Mouse (Mus musculus) kidney, embryonic 16.5 days (tissue): ENCODE results near the gene Cfap73. TPM values are rescaled to one million over a fixed set of nuclear protein-coding genes. Genes with fewer than 3 reads are reported as not detected.
A peak's percentile ranks its signal among the peaks of the same experiment; 100 is the strongest.

Experiments
- ATAC-seq: fragments of 200-750 bp; cut with Nextera tagmentation; 2 replicates; pipeline ENCODE4 v1.8.0; 2017; ENCODE audit warnings: moderate TSS enrichment; ENCODE audit not compliant: low FRiP score, low TSS enrichment
- H3K27ac ChIP-seq: fragments of 300-500 bp; sonication (generic); 2 replicates; pipeline ENCODE4 v1.5.1; 2014; ENCODE audit warnings: low read length
- H3K27me3 ChIP-seq: fragments of 300-500 bp; sonication (generic); 2 replicates; pipeline ENCODE4 v1.6.1; 2014; ENCODE audit warnings: low read length, control low read depth, mixed read lengths; ENCODE audit not compliant: insufficient read depth
- H3K36me3 ChIP-seq: fragments of 300-500 bp; sonication (generic); 2 replicates; pipeline ENCODE4 v1.6.1; 2014; ENCODE audit warnings: low read length, control low read depth, mixed read lengths; ENCODE audit not compliant: insufficient read depth
- H3K4me1 ChIP-seq: fragments of 300-500 bp; sonication (generic); 2 replicates; pipeline ENCODE4 v1.6.1; 2014; ENCODE audit warnings: low read length, control low read depth, mixed read lengths; ENCODE audit not compliant: insufficient read depth
- H3K4me2 ChIP-seq: fragments of 300-500 bp; sonication (generic); replicated peaks from 2 replicates; pipeline ENCODE4 v1.6.1; 2014; ENCODE audit warnings: low read depth, low read length
- H3K4me3 ChIP-seq: fragments of 300-500 bp; sonication (generic); 2 replicates; pipeline ENCODE4 v1.5.1; 2014; ENCODE audit warnings: mild to moderate bottlenecking, low read length
- H3K9ac ChIP-seq: fragments of 300-500 bp; sonication (generic); replicated peaks from 2 replicates; pipeline ENCODE4 v1.6.1; 2014; ENCODE audit warnings: low read length
- H3K9me3 ChIP-seq: fragments of 300-500 bp; sonication (generic); 2 replicates; pipeline ENCODE4 v1.6.1; 2016; ENCODE audit warnings: low read length, control low read depth
- WGBS: fragments of 180-500 bp; shearing (Covaris S2); extraction: QIAGEN DNeasy Blood & Tissue Kit; methylation state at CpG from one replicate; pipeline ENCODE4 v1.1.7; 2014; 5-methylcytosine and 5-hydroxymethylcytosine counted together
- polyA plus RNA-seq: library from polyadenylated mRNA; unstranded; fragments of >200 nt; fragmentation: Nextera tagmentation; extraction: Ambion mirVana; gene quantifications from 2 replicates; pipeline ENCODE4 v1.2.1, GENCODE M21; 2015

Gene Cfap73
- polyA plus RNA-seq, 1 experiment from 2014 or later: not detected

GRCm38 (mm10) chr5:120579898-120580626 is 54.0 kb downstream of the Cfap73 start:
- H3K4me1 ChIP-seq: peaks cover 52% of the 10 kb centered on the region
- peak overlapping the region; percentile 92 for H3K27ac ChIP-seq
- H3K27me3 ChIP-seq: no peaks in the 10 kb centered on the region
- H3K36me3 ChIP-seq: peaks cover 17% of the 10 kb centered on the region
- H3K9me3 ChIP-seq: no peaks in the 10 kb centered on the region
- H3K4me3 ChIP-seq: peak overlapping the region; percentile 21
- 74% methylated on average over 26 of the region's 26 CpGs for WGBS
- peak overlapping the region; percentile 33 for H3K9ac ChIP-seq
- no peak for ATAC-seq
- H3K4me2 ChIP-seq: peak overlapping the region; percentile 42

GRCm38 (mm10) chr5:120579211-120579897 is 54.7 kb downstream of the Cfap73 start:
- Histone ChIP-seq H3K27me3 (no peaks in the 10 kb centered on the region), H3K27ac (peak overlapping the region; percentile 92), H3K9me3 (no peaks in the 10 kb centered on the region), H3K4me3 (peak overlapping the region; percentile 21), H3K36me3 (peaks cover 14% of the 10 kb centered on the region), H3K9ac (peak overlapping the region; percentile 33), H3K4me1 (peaks cover 52% of the 10 kb centered on the region), H3K4me2 (peak overlapping the region; percentile 42)
- WGBS: 11% methylated on average over 26 of the region's 26 CpGs
- ATAC-seq: peak; percentile 75

GRCm38 (mm10) chr5:120578504-120579081 is 55.4 kb downstream of the Cfap73 start:
- Histone ChIP-seq H3K27ac (peak overlapping the region; percentile 92), H3K4me3 (no peak overlapping the region), H3K27me3 (no peaks in the 10 kb centered on the region), H3K4me1 (peaks cover 52% of the 10 kb centered on the region), H3K9ac (peak overlapping the region; percentile 33), H3K9me3 (no peaks in the 10 kb centered on the region), H3K36me3 (peaks cover 10% of the 10 kb centered on the region), H3K4me2 (peak overlapping the region; percentile 42)
- WGBS: 19% methylated on average over 12 of the region's 12 CpGs
- peak; percentile 55 for ATAC-seq

Other genes with a start within 250 kb of the Cfap73 start
- not detected in 2 replicates for gene Lhx5, start 202.5 kb downstream of the Cfap73 start, polyA plus RNA-seq
- gene Sdsl, start 161.4 kb downstream of the Cfap73 start, polyA plus RNA-seq: 13.3 and 15.3 TPM in 2 replicates
- gene Sds, start 157.7 kb downstream of the Cfap73 start, polyA plus RNA-seq: not detected in 2 replicates
- 54.9 and 57.3 TPM in 2 replicates for gene Plbd2, start 130.6 kb downstream of the Cfap73 start, polyA plus RNA-seq
- gene Slc8b1, start 123.1 kb downstream of the Cfap73 start, polyA plus RNA-seq: 10.1 and 14.2 TPM in 2 replicates
- gene Tpcn1, start 45.6 kb downstream of the Cfap73 start, polyA plus RNA-seq: 30.6 and 34.1 TPM in 2 replicates
- gene Iqcd, start 45.2 kb downstream of the Cfap73 start, polyA plus RNA-seq: 1.5 TPM in 2 replicates
- 18.0 and 18.4 TPM in 2 replicates for gene Rita1, start 21.6 kb downstream of the Cfap73 start, polyA plus RNA-seq
- gene Ddx54, start 21.5 kb downstream of the Cfap73 start, polyA plus RNA-seq: 53.7 and 54.8 TPM in 2 replicates
- 0.66 and 0.70 TPM in 2 replicates for gene Rasal1, start 14.6 kb upstream of the Cfap73 start, polyA plus RNA-seq
- gene Dtx1, start 77.7 kb upstream of the Cfap73 start, polyA plus RNA-seq: 5.4 and 7.9 TPM in 2 replicates
- gene Oas2, start 115.6 kb upstream of the Cfap73 start, polyA plus RNA-seq: 0.44 and 0.51 TPM in 2 replicates
- 0.09 and 0.11 TPM in 2 replicates for gene Oas3, start 143.4 kb upstream of the Cfap73 start, polyA plus RNA-seq
- not detected in 2 replicates for gene Oas1e, start 161.3 kb upstream of the Cfap73 start, polyA plus RNA-seq
- gene Oas1c, start 178.3 kb upstream of the Cfap73 start, polyA plus RNA-seq: 0.32 and 0.44 TPM in 2 replicates
- gene Oas1f, start 213.1 kb upstream of the Cfap73 start, polyA plus RNA-seq: 0.21 TPM in 1 of 2 replicates, not detected in the other
- not detected in 2 replicates for gene Oas1h, start 227.2 kb upstream of the Cfap73 start, polyA plus RNA-seq